8 mouse cellular contexts compared by ENCODE assay signal in the genomic region with DNA sequence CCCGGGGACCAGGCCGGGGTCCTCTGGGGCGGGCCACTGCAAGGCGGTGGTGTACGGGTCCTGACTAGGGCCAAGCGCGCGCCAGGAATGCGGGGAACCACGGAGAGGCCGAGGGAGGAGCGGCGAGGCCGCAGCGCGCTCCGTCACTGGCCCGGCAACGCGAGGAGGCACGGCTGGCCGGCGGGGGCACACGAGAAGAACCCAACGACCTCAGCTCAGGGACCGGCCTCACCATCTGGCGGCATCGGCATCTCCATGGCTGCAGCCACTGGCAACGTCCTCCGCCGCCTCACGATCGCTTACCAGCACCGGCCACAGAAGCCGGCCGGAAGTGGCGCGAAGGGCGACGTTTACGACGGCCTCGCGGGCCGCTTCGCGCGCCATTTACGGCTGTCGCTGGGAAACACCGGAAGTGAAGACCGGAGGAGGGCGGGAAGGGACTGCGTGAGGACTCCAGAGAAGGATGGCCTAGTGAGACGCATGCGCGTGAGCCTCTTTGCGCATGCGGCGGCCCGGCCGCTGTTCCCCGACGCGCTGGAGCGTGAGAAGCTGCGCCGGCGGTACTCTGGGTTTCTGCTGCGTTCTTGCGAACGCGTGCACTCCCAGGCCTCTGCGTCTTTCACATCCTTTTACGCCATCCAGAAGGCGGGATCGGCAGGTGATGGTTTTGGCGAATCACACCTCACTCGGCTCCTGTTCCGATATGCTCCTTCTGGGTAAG. TPM values are rescaled to one million over a fixed set of nuclear protein-coding genes. Genes with fewer than 3 reads are reported as not detected.
A peak's percentile ranks its signal among the peaks of the same experiment; 100 is the strongest.
DNase-seq lines count a peak whose midpoint lies in the region; ATAC-seq lines count a peak whose summit lies in the region.

A gene (minus strand): TSS at position 401 of the 721 bp plus-strand sequence.

- H3K4me3 ChIP-seq in forebrain, embryonic 14.5 days (ENCODE audit: low read depth, low read length) = peak within 1 kb of the TSS; percentile 92
- peak within 1 kb of the TSS; percentile 80 for H3K4me3 ChIP-seq in neural tube, embryonic 15.5 days (replicated peaks)

- WGBS in forebrain, embryonic 14.5 days = under 1% methylated on average over 79 of the region's 80 CpGs
- WGBS in neural tube, embryonic 15.5 days = under 1% methylated on average over 79 of the region's 80 CpGs

- peak within 1 kb of the TSS; percentile 83 for H3K9ac ChIP-seq in forebrain, embryonic 14.5 days (ENCODE audit: low read length)
- H3K9ac ChIP-seq in neural tube, embryonic 15.5 days (replicated peaks) = peak within 1 kb of the TSS; percentile 78

- peaks cover 10% of the 10 kb centered on the region for H3K4me1 ChIP-seq in forebrain, embryonic 14.5 days (ENCODE audit: control insufficient read depth, insufficient read depth, low read length)
- peaks cover 29% of the 10 kb centered on the region for H3K4me1 ChIP-seq in neural tube, embryonic 15.5 days

- peaks cover 38% of the 10 kb centered on the region for H3K36me3 ChIP-seq in forebrain, embryonic 14.5 days (ENCODE audit: control insufficient read depth, insufficient read depth, low read length)
- H3K36me3 ChIP-seq in neural tube, embryonic 15.5 days = peaks cover 38% of the 10 kb centered on the region

- intact Hi-C loops in heart, postnatal 14 days (cut with DNase I) = no loop called here

- H3K9me3 ChIP-seq in forebrain, embryonic 14.5 days (replicated peaks; ENCODE audit: control insufficient read depth, low read length) = no peaks in the 10 kb centered on the region
- H3K9me3 ChIP-seq in neural tube, embryonic 15.5 days (replicated peaks) = no peaks in the 10 kb centered on the region

- peak within 1 kb of the TSS; percentile 80 for H3K27ac ChIP-seq in forebrain, embryonic 14.5 days (ENCODE audit: low read depth, low read length)
- H3K27ac ChIP-seq in neural tube, embryonic 15.5 days (replicated peaks) = peak within 1 kb of the TSS; percentile 92

- ATAC-seq in forebrain, embryonic 14.5 days = peak; percentile 98
- peak; percentile 97 for ATAC-seq in neural tube, embryonic 15.5 days (ENCODE audit: low FRiP score)

- DNase-seq in ES-CJ7 (ENCODE audit: low read depth, low spot score) = peak; percentile 100
- peak; percentile 97 for DNase-seq in cerebellum, adult 11 months
- DNase-seq in forebrain, embryonic 14.5 days (ENCODE audit: low spot score) = peak; percentile 99
- peak; percentile 96 for DNase-seq in heart, postnatal 14 days
- peak; percentile 98 for DNase-seq in layer of hippocampus, adult 11-12 months (ENCODE audit: low spot score)
- peak; percentile 98 for DNase-seq in lung, adult 18-20 months
- DNase-seq in testis, postnatal 14 days (ENCODE audit: low spot score) = peak; percentile 99

- H3K27me3 ChIP-seq in forebrain, embryonic 14.5 days (replicated peaks; ENCODE audit: control insufficient read depth, insufficient read depth, low read length) = no peaks in the 10 kb centered on the region
- no peaks in the 10 kb centered on the region for H3K27me3 ChIP-seq in neural tube, embryonic 15.5 days (replicated peaks)

- H3K4me2 ChIP-seq in forebrain, embryonic 14.5 days (ENCODE audit: low read length) = peak within 1 kb of the TSS; percentile 94
- H3K4me2 ChIP-seq in neural tube, embryonic 15.5 days = peak within 1 kb of the TSS; percentile 95

RNA-seq across cellular contexts. Expression of the gene that starts here (rescaled TPM):
- polyA plus RNA-seq in forebrain, embryonic 14.5 days (2014; fragmentation: Nextera tagmentation; extraction: Ambion mirVana) = 33.2 and 42.6 TPM in 2 replicates
- 10 to 100 TPM; 42.9 to 43.2 TPM for total RNA-seq in heart, postnatal 14 days (2021)
- 41.2 and 52.0 TPM in 2 replicates for polyA plus RNA-seq in neural tube, embryonic 15.5 days (2015; fragmentation: Nextera tagmentation; extraction: Ambion mirVana)

Comparison
In these comparisons a context has a peak if more than half of its experiments do, and no peak if none do; other contexts are left out.
1. Peak in every context shown above with its lines: DNase-seq, ATAC-seq, H3K4me3 ChIP-seq and H3K27ac ChIP-seq.